Mouse (Mus musculus): Measurements from ENCODE around the gene Gemin6.

DNA sequence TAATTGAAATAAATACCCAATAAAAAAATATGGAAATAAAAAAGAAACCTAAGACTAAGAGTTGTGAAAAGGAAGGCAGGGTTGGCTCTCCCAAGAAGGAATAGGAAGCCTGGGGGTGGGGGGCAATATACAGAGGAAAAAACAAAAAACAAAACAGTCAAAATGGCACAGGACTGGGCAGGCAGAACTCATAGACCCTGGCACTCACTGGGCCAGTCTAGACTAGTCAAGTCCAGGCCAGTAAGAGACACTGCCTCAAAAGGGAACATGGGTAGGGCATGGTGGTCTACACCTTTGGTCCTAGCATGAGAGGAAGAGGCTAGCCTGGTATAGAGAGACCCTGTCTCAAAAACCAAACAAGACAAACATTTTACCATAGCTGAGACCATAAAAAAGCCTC is 43.8 kb upstream of the Gemin6 start:
- TF ChIP-seq POLR2A (IDR thresholded peaks at IDR 0.05; ENCODE audit: extremely low read depth, insufficient read depth, low read length) (no peak), CTCF (IDR thresholded peaks at IDR 0.05; ENCODE audit: low read depth, low read length) (no peak)
